ENCODE assay signal across 7 mouse cellular contexts in the genomic region with DNA sequence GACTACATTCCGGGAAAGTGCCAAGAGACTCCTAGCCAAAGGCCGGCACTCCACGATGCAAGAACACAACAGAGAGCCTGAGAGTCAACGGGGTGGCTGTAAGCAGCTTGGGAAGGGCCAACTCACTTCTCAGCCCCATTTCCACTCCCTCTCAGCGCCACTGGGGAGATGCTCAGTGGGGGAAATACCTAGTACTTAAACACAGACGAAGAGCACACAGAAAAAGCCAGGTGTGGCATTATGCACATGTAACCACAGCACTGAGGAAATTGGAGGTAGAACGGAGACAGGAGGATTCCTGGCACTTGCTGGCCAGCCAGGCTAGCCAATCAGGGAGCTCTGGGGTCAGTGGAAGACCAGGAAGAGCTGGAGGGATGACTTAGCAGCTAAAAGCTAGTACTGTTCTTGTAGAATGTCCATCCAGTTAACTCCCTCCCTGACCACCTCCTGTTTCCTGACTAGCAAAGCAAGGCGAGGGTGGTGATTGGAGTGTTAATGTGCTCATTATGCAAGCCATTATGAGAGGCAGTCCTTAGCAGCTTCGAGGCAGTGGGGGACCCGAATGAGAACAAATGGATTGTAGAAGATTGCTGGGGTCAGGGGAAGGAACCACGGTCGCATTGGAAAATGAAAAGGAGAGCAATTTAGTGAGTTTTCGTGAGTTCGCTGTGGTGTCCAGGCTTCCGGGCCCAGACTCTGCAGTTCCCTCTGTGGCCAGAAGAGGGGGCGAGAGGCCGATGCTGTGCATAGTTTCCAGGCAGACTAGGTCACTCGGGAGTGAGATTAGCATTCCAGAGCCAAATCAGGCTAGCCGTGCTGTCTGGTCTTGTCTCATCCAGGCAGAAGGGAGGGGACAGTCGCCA. TPM values are rescaled to one million over a fixed set of nuclear protein-coding genes. Genes with fewer than 3 reads are reported as not detected.
DNase-seq lines count a peak whose midpoint lies in the region; ATAC-seq lines count a peak whose summit lies in the region.

No protein-coding gene starts in this region.

- H3K36me3 ChIP-seq in embryonic facial prominence, embryonic 11.5 days (replicated peaks; ENCODE audit: control insufficient read depth, insufficient read depth, low read depth, low read length): peaks cover 6% of the 10 kb centered on the region
- H3K36me3 ChIP-seq in limb, embryonic 10.5 days: peaks cover 30% of the 10 kb centered on the region
- H3K36me3 ChIP-seq in midbrain, embryonic 13.5 days: peaks cover 31% of the 10 kb centered on the region

- H3K27ac ChIP-seq in embryonic facial prominence, embryonic 11.5 days (replicated peaks; ENCODE audit: low read depth, low read length): 0 out of 2 replicates have a peak overlapping the region, but pooled peaks have one; percentile 28
- peak overlapping the region; percentile 58 for H3K27ac ChIP-seq in limb, embryonic 10.5 days
- peak overlapping the region; percentile 86 for H3K27ac ChIP-seq in midbrain, embryonic 13.5 days

- 9% methylated on average over 20 of the region's 20 CpGs for WGBS in embryonic facial prominence, embryonic 11.5 days
- 11% methylated on average over 20 of the region's 20 CpGs for WGBS in limb, embryonic 10.5 days
- 8% methylated on average over 20 of the region's 20 CpGs for WGBS in midbrain, embryonic 13.5 days

- peak overlapping the region; percentile 37 for H3K4me2 ChIP-seq in embryonic facial prominence, embryonic 11.5 days (ENCODE audit: low read depth, low read length)
- peak overlapping the region; percentile 26 for H3K4me2 ChIP-seq in midbrain, embryonic 13.5 days (replicated peaks)

- H3K9ac ChIP-seq in embryonic facial prominence, embryonic 11.5 days (replicated peaks; ENCODE audit: low read length): peak overlapping the region; percentile 46; the same call in 1 of the 2 replicates
- peak overlapping the region; percentile 48; the same call in 1 of the 2 replicates for H3K9ac ChIP-seq in midbrain, embryonic 13.5 days (replicated peaks)

- H3K9me3 ChIP-seq in embryonic facial prominence, embryonic 11.5 days (replicated peaks; ENCODE audit: control insufficient read depth, low read length): no peaks in the 10 kb centered on the region
- H3K9me3 ChIP-seq in limb, embryonic 10.5 days (replicated peaks): no peaks in the 10 kb centered on the region
- H3K9me3 ChIP-seq in midbrain, embryonic 13.5 days: no peaks in the 10 kb centered on the region

- DNase-seq in adrenal gland, postnatal 10 days: peak; percentile 96
- DNase-seq in embryonic facial prominence, embryonic 11.5 days (ENCODE audit: low spot score): peak; percentile 89
- peak; percentile 76 for DNase-seq in kidney, adult 11 months
- peak; percentile 92 for DNase-seq in limb, embryonic 10.5 days (ENCODE audit: low spot score)
- peak; percentile 66 for DNase-seq in spleen, adult 12 weeks (ENCODE audit: low spot score)

- H3K4me3 ChIP-seq in embryonic facial prominence, embryonic 11.5 days (ENCODE audit: low read depth, low read length): 0 out of 2 replicates have a peak overlapping the region, but pooled peaks have one; percentile 9
- peak overlapping the region; percentile 43 for H3K4me3 ChIP-seq in limb, embryonic 10.5 days
- no peak overlapping the region for H3K4me3 ChIP-seq in midbrain, embryonic 13.5 days (replicated peaks)

- ATAC-seq in embryonic facial prominence, embryonic 11.5 days (replicated peaks; ENCODE audit: insufficient number of reproducible peaks, low FRiP score, low TSS enrichment, low read depth): peak; percentile 79
- ATAC-seq in granulocyte monocyte progenitor cell, adult 5-6 weeks (replicated peaks; ENCODE audit: poor library complexity, severe bottlenecking): peak; percentile 85
- ATAC-seq in midbrain, embryonic 13.5 days: peak; percentile 96

- H3K4me1 ChIP-seq in embryonic facial prominence, embryonic 11.5 days (ENCODE audit: control insufficient read depth, insufficient read depth, low read length): no peaks in the 10 kb centered on the region
- H3K4me1 ChIP-seq in limb, embryonic 10.5 days: peaks cover 13% of the 10 kb centered on the region
- peaks cover 14% of the 10 kb centered on the region for H3K4me1 ChIP-seq in midbrain, embryonic 13.5 days (replicated peaks)

- H3K27me3 ChIP-seq in embryonic facial prominence, embryonic 11.5 days (ENCODE audit: control insufficient read depth, insufficient read depth, low read length): no peaks in the 10 kb centered on the region
- H3K27me3 ChIP-seq in limb, embryonic 10.5 days (ENCODE audit: low read depth, poor library complexity, severe bottlenecking): 0 out of 2 replicates have a peak, but pooled peaks cover 4% of the 10 kb centered on the region
- no peaks in the 10 kb centered on the region for H3K27me3 ChIP-seq in midbrain, embryonic 13.5 days

RNA-seq across cellular contexts. Expression of a gene that starts 12.5 kb away (rescaled TPM):
- 1 to 10 TPM; 2.5 to 4.3 TPM for total RNA-seq in adrenal gland, postnatal 10 days (2021)
- polyA plus RNA-seq in embryonic facial prominence, embryonic 11.5 days (2014; fragmentation: Nextera tagmentation; extraction: Ambion mirVana): 3.2 and 3.3 TPM in 2 replicates
- total RNA-seq in granulocyte monocyte progenitor cell, adult 5-6 weeks (2014; fragmentation: Nextera tagmentation): not detected in 2 replicates
- total RNA-seq in granulocyte monocyte progenitor cell, adult 5-6 weeks (2017): not detected in 2 replicates
- not detected in 2 replicates for polyA plus RNA-seq in limb, embryonic 10.5 days (2016; fragmentation: Nextera tagmentation; extraction: Ambion mirVana)
- 91.4 and 124 TPM in 2 replicates for polyA plus RNA-seq in midbrain, embryonic 13.5 days (2015; fragmentation: Nextera tagmentation; extraction: Ambion mirVana)

RNA-seq across cellular contexts. Expression of a gene that starts 15.9 kb away (rescaled TPM):
- 1,000 to 10,000 TPM; 1,052 to 1,158 TPM for total RNA-seq in adrenal gland, postnatal 10 days (2021)
- polyA plus RNA-seq in embryonic facial prominence, embryonic 11.5 days (2014; fragmentation: Nextera tagmentation; extraction: Ambion mirVana): 567 and 573 TPM in 2 replicates
- total RNA-seq in granulocyte monocyte progenitor cell, adult 5-6 weeks (2014; fragmentation: Nextera tagmentation): 299 and 328 TPM in 2 replicates
- 154 and 224 TPM in 2 replicates for total RNA-seq in granulocyte monocyte progenitor cell, adult 5-6 weeks (2017)
- polyA plus RNA-seq in limb, embryonic 10.5 days (2016; fragmentation: Nextera tagmentation; extraction: Ambion mirVana): 600 and 631 TPM in 2 replicates
- polyA plus RNA-seq in midbrain, embryonic 13.5 days (2015; fragmentation: Nextera tagmentation; extraction: Ambion mirVana): 563 and 580 TPM in 2 replicates

RNA-seq across cellular contexts. Expression of a gene that starts 16.0 kb away (rescaled TPM):
- total RNA-seq in adrenal gland, postnatal 10 days (2021): under 1 TPM; 0.27 to 0.73 TPM
- 0.31 TPM in 1 of 2 replicates, not detected in the other for polyA plus RNA-seq in embryonic facial prominence, embryonic 11.5 days (2014; fragmentation: Nextera tagmentation; extraction: Ambion mirVana)
- not detected in 2 replicates for total RNA-seq in granulocyte monocyte progenitor cell, adult 5-6 weeks (2014; fragmentation: Nextera tagmentation)
- total RNA-seq in granulocyte monocyte progenitor cell, adult 5-6 weeks (2017): 2.1 TPM in 1 of 2 replicates, not detected in the other
- not detected in 2 replicates for polyA plus RNA-seq in limb, embryonic 10.5 days (2016; fragmentation: Nextera tagmentation; extraction: Ambion mirVana)
- polyA plus RNA-seq in midbrain, embryonic 13.5 days (2015; fragmentation: Nextera tagmentation; extraction: Ambion mirVana): 0.34 TPM in 1 of 2 replicates, not detected in the other

RNA-seq across cellular contexts. Expression of a gene that starts 50.0 kb away (rescaled TPM):
- total RNA-seq in adrenal gland, postnatal 10 days (2021): 10 to 100 TPM; 61.7 to 68.2 TPM
- 47.1 and 57.3 TPM in 2 replicates for polyA plus RNA-seq in embryonic facial prominence, embryonic 11.5 days (2014; fragmentation: Nextera tagmentation; extraction: Ambion mirVana)
- 19.1 and 22.9 TPM in 2 replicates for total RNA-seq in granulocyte monocyte progenitor cell, adult 5-6 weeks (2014; fragmentation: Nextera tagmentation)
- 17.6 and 26.4 TPM in 2 replicates for total RNA-seq in granulocyte monocyte progenitor cell, adult 5-6 weeks (2017)
- 54.1 and 62.5 TPM in 2 replicates for polyA plus RNA-seq in limb, embryonic 10.5 days (2016; fragmentation: Nextera tagmentation; extraction: Ambion mirVana)
- polyA plus RNA-seq in midbrain, embryonic 13.5 days (2015; fragmentation: Nextera tagmentation; extraction: Ambion mirVana): 70.1 and 72.7 TPM in 2 replicates

Comparison
In these comparisons a context has a peak if more than half of its experiments do, and no peak if none do; other contexts are left out.
1. H3K27ac ChIP-seq: peak in every context shown above with its lines; median percentile 86 in midbrain, embryonic 13.5 days; 58 in limb, embryonic 10.5 days; 28 in embryonic facial prominence, embryonic 11.5 days.
2. RNA of a gene that starts 12.5 kb away (polyA plus RNA-seq): 91.4 to 124 TPM in midbrain, embryonic 13.5 days; 3.2 to 3.3 TPM in embryonic facial prominence, embryonic 11.5 days and not detected in limb, embryonic 10.5 days; every median in the first group is over 10 times any median in the second.
3. Peak in every context shown above with its lines, with median percentiles within 50 percentile points of each other: DNase-seq and ATAC-seq.